Mouse (Mus musculus): ENCODE results near the gene Ntng1.

- TF ChIP-seq CTCF (IDR thresholded peaks at IDR 0.05; ENCODE audit: low read depth, low read length) (no peak), EP300 (IDR thresholded peaks at IDR 0.05; ENCODE audit: insufficient read depth, low read depth, low read length) (no peak)
Observed at GRCm38 (mm10) chr3:109732327-109733182, 411.3 kb downstream of the Ntng1 start.
